Mouse (Mus musculus) MEL (cell line): Measurements from ENCODE around the gene Grip1.

ENCODE experiments used
- CTCF ChIP-seq, 3 experiments: IDR thresholded peaks in 2 of 3; conservative IDR thresholded peaks in 1 of 3; 2 replicates each; pipeline ENCODE4 v1.5.1; 2011 to 2012; ENCODE audit warnings: low read length in 3 of 3, low read depth in 2 of 3, mild to moderate bottlenecking in 2 of 3, improper control_type of control experiment in 1 of 3, inconsistent platforms in 1 of 3, mixed read lengths in 1 of 3, moderate library complexity in 1 of 3; ENCODE audit not compliant: control insufficient read depth in 1 of 3, insufficient read depth in 1 of 3, poor library complexity in 1 of 3, severe bottlenecking in 1 of 3
- EP300 ChIP-seq, 2 experiments: IDR thresholded peaks; 2 replicates each; pipeline ENCODE4 v1.6.1; 2011; ENCODE audit warnings: improper control_type of control experiment in 2 of 2, low read length in 2 of 2, low read depth in 1 of 2, mild to moderate bottlenecking in 1 of 2
- POLR2A ChIP-seq, 2 experiments: IDR thresholded peaks; 2 replicates each; pipeline ENCODE4 v1.6.1; 2011 to 2012; ENCODE audit warnings: low read length in 2 of 2, mild to moderate bottlenecking in 2 of 2, control low read depth in 1 of 2, improper control_type of control experiment in 1 of 2, low read depth in 1 of 2, moderate library complexity in 1 of 2; ENCODE audit not compliant: control insufficient read depth in 1 of 2, insufficient read depth in 1 of 2, poor library complexity in 1 of 2
- POLR2AphosphoS5 ChIP-seq: IDR thresholded peaks from 2 replicates; pipeline ENCODE4 v1.6.1; 2012; ENCODE audit warnings: low read depth, borderline replicate concordance, mild to moderate bottlenecking, inconsistent platforms, low read length, moderate library complexity, mixed read lengths
- TBP ChIP-seq: IDR thresholded peaks from 2 replicates; pipeline ENCODE4 v1.8.0; 2011; ENCODE audit warnings: low read depth, low read length, improper control_type of control experiment
- TCF12 ChIP-seq: IDR thresholded peaks from 2 replicates; pipeline ENCODE4 v1.6.1; 2014; ENCODE audit warnings: low read depth, mild to moderate bottlenecking, inconsistent platforms, low read length, improper control_type of control experiment, moderate library complexity
- ZMIZ1 ChIP-seq: IDR thresholded peaks from 2 replicates; pipeline ENCODE4 v1.6.1; 2012; ENCODE audit warnings: low read depth, mild to moderate bottlenecking, inconsistent platforms, low read length, improper control_type of control experiment, moderate library complexity

DNA sequence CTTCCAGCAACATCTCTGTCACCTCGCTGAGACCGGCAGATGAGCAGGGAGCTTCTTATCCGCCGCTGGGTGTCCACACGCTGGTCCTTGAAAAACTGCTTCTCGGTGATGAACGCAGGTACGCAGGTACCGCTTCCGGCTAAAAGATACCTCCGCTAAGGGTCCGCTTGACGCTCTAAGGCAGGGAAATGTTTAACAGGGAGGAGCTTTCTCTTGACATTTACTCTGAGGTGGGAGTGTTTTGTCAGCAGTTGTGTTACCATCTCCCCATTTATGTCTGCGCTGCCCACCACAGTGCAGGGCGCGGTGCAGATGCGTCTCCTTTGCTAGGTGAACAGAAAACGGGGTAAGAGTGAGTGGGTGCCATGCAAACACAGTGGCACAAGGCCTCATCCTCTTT is 14.3 kb downstream of the Grip1 start:
- TF ChIP-seq TCF12 (no peak), CTCF (IDR thresholded peaks at IDR 0.05 in 2 of 3, conservative IDR thresholded peaks at IDR 0.05 in 1 of 3; ENCODE audit: control insufficient read depth in 1 of 3, insufficient read depth in 1 of 3, low read depth in 2 of 3, low read length in 3 of 3, poor library complexity in 1 of 3, severe bottlenecking in 1 of 3) (no peak), POLR2A (IDR thresholded peaks at IDR 0.05; ENCODE audit: control insufficient read depth in 1 of 2, insufficient read depth in 1 of 2, low read depth in 1 of 2, low read length in 2 of 2, poor library complexity in 1 of 2) (no peak), POLR2AphosphoS5 (no peak), TBP (no peak), ZMIZ1 (no peak), EP300 (IDR thresholded peaks at IDR 0.05; ENCODE audit: low read depth in 1 of 2, low read length in 2 of 2) (no peak)
